Mouse (Mus musculus): Measurements from ENCODE around the gene Gm3286.
"Not testable (repeated sequence)": the region's sequence is repeated elsewhere in the genome, so short reads cannot be mapped to it uniquely, and the experiment has no call there.

Gm3286 gene

DNA sequence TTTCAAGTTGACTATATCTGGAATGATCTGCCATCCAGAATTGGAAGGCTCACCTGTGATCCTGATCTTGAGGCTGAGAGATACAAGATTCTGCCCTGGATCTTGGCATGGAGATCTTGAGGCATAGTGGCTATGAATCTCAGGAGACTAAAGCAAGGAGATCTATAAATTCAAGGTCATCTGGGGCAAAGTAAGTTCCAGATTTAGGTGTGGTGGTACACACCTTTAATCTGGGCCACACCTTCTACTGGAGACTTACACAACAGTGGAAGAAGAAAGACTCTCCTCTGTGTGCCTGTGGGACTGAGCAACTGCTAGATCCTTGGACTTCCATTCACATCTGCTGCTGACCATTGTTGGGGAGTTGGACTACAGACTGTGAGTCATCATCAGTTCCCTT, at the start of gene Gm3286:
Gene Gm3286, plus strand, starts transcription at position 301 of the 400 bp plus-strand sequence.
- not testable (repeated sequence) for DNase-seq (ENCODE audit: low spot score in 2 of 2)
